Mouse (Mus musculus) Patski (cell line): Measurements from ENCODE around the gene Zfp148. TPM values are rescaled to one million over a fixed set of nuclear protein-coding genes. Genes with fewer than 3 reads are reported as not detected.

Source experiments
- ATAC-seq: fragments of 100-300 bp; one replicate; pipeline ENCODE4 v1.8.0; 2021
- CTCF ChIA-PET: fragments of 350-600 bp; sonication (Branson Sonifier 250); formaldehyde crosslinking; loops from one replicate; lab custom pipeline; 2022; ENCODE audit warnings: inconsistent platforms; lab: Charles Lee
- POLR2A ChIA-PET: fragments of 350-600 bp; sonication (Branson Sonifier 250); formaldehyde crosslinking; loops from one replicate; lab custom pipeline; 2022; ENCODE audit warnings: antibody characterized with exemption, inconsistent platforms; lab: Charles Lee
- DNase-seq: peaks from one replicate; pipeline ENCODE4 v3.0.0-alpha.2; 2011; ENCODE audit warnings: low read depth, low spot score
- H3K27me3 ChIP-seq: fragments of 371-371 bp; one replicate; pipeline ENCODE4 v1.5.1; 2021
- CTCF ChIP-seq: fragments of 100-300 bp; IDR thresholded peaks from one replicate; pipeline ENCODE4 v1.5.1; 2021
- in situ Hi-C: fragments of 300-500 bp; cut with MboI; formaldehyde crosslinking; loops from 3 replicates; pipeline ENCODE4 v1.11.1; 2018; ENCODE audit warnings: low pct_unique_long_range_greater_than_20kb, mixed read lengths
- polyA plus RNA-seq: library from polyadenylated mRNA; unstranded; gene quantifications from one replicate; pipeline ENCODE4 v1.2.3, GENCODE M21; 2021

Gene Zfp148
- polyA plus RNA-seq, 1 experiment from 2014 or later, result 46.3 TPM

- DNase-seq (no peak), ATAC-seq (no peak)
- in situ Hi-C loops, result no loop called here
- POLR2A ChIA-PET, result no interaction called here
- CTCF ChIA-PET, result interaction anchor here (1.3 kb wide), 1 partner anchor 9 kb away, joined by 4 read pairs; no protein-coding TSS in a partner anchor
- H3K27me3 ChIP-seq, result no peaks in the 10 kb centered on the region
- TF ChIP-seq CTCF, result no peak
These were observed 149.1 kb downstream of the Zfp148 start for GRCm38 (mm10) chr16:33529502-33530454.

GRCm38 (mm10) chr16:33531184-33531583 lies 150.5 kb downstream of the Zfp148 start:
- no peak for ATAC-seq
- in situ Hi-C loops, result no loop called here
- H3K27me3 ChIP-seq, result no peaks in the 10 kb centered on the region
- DNase-seq, result no peak
- no peak for TF ChIP-seq CTCF
- POLR2A ChIA-PET, result no interaction called here
- CTCF ChIA-PET, result no interaction called here

DNA sequence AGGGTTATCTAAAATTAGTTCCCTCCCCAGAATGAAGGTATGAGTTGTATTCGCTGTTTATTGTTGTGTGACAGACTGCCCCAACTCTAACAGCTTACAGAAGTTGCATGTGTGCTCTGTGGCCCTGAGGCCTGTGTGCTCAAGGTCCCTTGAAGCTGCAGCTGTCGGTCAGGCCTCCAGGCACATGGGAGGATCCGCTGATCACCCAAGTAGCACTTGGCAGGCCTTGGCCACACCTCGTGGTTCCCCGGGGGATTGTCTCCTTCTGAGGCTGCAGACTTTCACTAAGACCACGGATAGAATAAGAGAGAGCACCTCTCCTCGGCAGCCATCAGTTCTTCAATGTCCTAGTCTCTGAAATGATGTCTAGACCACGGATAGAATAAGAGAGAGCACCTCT lies 155.8 kb downstream of the Zfp148 start:
- no peak for TF ChIP-seq CTCF
- no peaks in the 10 kb centered on the region for H3K27me3 ChIP-seq
- in situ Hi-C loops, result no loop called here
- ATAC-seq (no peak), DNase-seq (no peak)
- ChIA-PET CTCF (no interaction called here), POLR2A (no interaction called here)

DNA sequence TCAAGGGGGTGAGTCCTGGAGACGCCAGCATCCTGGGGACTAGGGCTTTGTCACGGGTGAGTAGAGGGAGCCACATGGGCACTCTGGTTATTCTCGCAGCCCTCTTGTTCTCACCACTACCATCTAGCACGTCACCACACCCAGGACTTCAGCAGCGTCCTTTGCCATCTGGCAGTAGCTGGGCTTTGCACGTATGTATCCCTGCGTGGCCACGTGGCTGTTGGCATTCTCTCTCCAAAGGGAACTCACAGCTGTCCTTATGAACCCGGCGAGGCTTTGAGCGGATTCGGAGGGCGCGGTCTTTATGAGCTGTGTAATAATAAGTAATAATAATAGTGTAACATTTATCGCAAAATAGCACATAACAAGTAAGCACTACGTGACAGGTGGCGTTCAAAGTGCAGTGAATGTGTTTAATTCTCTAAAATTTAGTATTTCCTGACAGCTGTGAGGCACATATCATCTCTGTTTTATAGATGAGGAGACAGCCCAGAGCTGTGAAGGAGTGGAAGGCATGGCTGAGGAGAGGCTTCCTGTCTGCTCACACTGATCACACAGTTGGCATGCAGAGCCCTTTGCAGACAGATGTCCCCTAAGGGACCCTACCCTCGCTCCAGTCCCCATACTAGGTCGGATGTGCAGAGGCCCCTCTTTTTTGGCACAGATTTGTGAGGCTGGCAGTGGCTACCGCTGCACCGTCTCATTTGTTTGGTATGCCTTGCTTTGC lies 157.0 kb downstream of the Zfp148 start:
- no peaks in the 10 kb centered on the region for H3K27me3 ChIP-seq
- ATAC-seq (no peak), DNase-seq (no peak)
- TF ChIP-seq CTCF, result no peak
- CTCF ChIA-PET, result interaction anchor here (1.4 kb wide), 1 partner anchor 10 kb away, joined by 3 read pairs; no protein-coding TSS in a partner anchor
- POLR2A ChIA-PET, result no interaction called here
- in situ Hi-C loops, result no loop called here

GRCm38 (mm10) chr16:33544346-33544745 lies 163.7 kb downstream of the Zfp148 start:
- in situ Hi-C loops, result no loop called here
- CTCF ChIA-PET, result no interaction called here
- TF ChIP-seq CTCF, result no peak
- ATAC-seq (no peak), DNase-seq (no peak)
- POLR2A ChIA-PET, result no interaction called here
- no peaks in the 10 kb centered on the region for H3K27me3 ChIP-seq

DNA sequence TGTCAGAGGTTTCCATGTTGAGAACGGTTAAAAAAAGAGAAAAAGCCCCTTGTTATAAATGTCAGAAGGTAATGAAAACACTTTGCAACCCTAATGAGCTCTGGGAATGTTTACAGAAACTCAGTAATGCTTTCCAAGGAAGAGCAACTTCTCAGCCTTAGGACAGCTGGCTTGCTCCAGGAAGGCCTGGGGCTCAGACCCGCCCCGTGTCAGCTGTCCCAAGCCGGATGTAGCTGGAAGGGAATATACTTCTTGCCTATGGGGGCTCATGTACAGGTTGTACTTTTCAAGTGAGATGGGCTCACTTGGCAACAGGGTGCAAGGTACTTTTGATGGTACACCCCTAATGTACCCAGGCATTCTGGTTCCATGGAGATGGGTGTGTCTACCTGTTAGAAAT lies 164.9 kb downstream of the Zfp148 start:
- POLR2A ChIA-PET, result no interaction called here
- in situ Hi-C loops, result no loop called here
- H3K27me3 ChIP-seq, result no peaks in the 10 kb centered on the region
- DNase-seq, result no peak
- TF ChIP-seq CTCF, result no peak
- CTCF ChIA-PET, result interaction anchor here (1.2 to 2.1 kb wide), 3 partner anchors 11 to 17 kb away, joined by 3 to 8 read pairs (median 4); no protein-coding TSS in a partner anchor
- no peak for ATAC-seq

DNA sequence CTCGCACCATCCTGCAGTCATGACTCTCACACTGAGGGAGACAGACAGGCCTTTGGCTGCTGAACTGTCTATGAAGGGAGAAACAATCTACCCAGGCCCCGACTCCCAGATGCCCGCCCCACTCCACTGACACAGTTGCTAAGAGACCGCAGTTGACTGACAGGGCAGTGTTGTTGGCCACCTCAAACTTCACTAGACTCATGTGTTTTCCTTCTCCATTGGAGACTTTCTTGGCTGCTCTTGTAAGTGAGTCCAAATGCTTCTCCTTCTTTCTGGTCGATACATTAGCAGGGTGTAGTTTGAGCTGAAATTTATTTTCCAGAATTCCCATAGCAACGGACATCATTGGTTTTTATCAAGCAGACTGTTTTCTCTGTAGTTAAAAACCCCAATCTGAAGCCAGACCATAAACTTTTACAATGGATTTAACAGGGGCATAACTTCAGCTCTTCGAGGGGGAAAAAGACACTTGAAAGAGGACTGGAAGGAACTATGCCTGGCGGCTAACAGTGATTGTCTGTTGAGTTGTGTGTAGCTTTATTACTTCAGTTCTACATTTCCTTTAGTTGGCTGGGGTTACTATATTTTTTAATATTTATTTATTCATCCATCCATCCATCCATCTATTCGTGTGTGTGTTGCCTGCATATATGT lies 173.2 kb downstream of the Zfp148 start:
- TF ChIP-seq CTCF, result no peak
- ATAC-seq (no peak), DNase-seq (no peak)
- H3K27me3 ChIP-seq, result no peaks in the 10 kb centered on the region
- CTCF ChIA-PET, result no interaction called here
- in situ Hi-C loops, result no loop called here
- POLR2A ChIA-PET, result no interaction called here

Other genes starting within 250 kb of the Zfp148 start
- 24.8 TPM for gene Osbpl11, start 195.8 kb upstream of the Zfp148 start, polyA plus RNA-seq
- gene Snx4, start 129.4 kb upstream of the Zfp148 start, polyA plus RNA-seq, result 80.8 TPM
- gene Slc12a8, start 136.5 kb downstream of the Zfp148 start, polyA plus RNA-seq, result 1.2 TPM